In the genomic region with DNA sequence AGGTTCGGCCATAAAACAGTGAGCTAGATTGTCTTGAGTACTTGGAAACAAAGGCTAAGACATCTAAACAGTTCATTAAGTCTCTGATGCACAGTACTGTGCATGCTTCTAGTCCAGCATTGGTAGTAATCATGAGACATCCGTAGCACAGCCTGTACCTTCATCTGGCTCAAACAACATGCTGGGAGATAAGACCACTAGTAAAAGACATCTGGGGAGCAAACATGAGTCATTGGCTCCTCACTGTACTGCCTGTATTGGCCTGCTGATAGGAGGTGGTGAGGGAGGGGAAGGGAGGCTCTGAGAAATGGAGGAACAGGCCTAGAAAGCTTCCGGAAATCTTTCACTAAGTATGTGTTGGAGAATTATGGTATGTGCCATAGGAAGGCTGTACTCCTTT, we compare ENCODE assay signal across 26 mouse cellular contexts.
DNase-seq lines count a peak whose midpoint lies in the region; ATAC-seq lines count a peak whose summit lies in the region.
"Had no signal": no experiment of that assay in that cellular context is flagged by ENCODE, and none has a peak within 500 bp of the region (broad histone marks: within the 10 kb centered on the region; RNA-seq: fewer than 3 reads in every experiment).

No protein-coding gene starts in this region.

- WGBS in heart, embryonic 15.5 days = 44% methylated on average over 3 of the region's 3 CpGs
- WGBS in heart, embryonic 11.5 days (ENCODE audit: insufficient replicate concordance) = 42% methylated on average over 3 of the region's 3 CpGs
- WGBS in heart, embryonic 16.5 days = 46% methylated on average over 3 of the region's 3 CpGs

- intact Hi-C loops in heart, postnatal 25 days (cut with DNase I) = no loop called here

- ATAC-seq in heart, embryonic 15.5 days (replicated peaks; ENCODE audit: insufficient number of reproducible peaks, insufficient read depth, low FRiP score, low read depth) = peak; percentile 47; the same call in 1 of the 2 replicates
- ATAC-seq in heart, embryonic 11.5 days (replicated peaks; ENCODE audit: insufficient number of reproducible peaks, low FRiP score, low TSS enrichment) = no peak
- 0 out of 2 replicates have a peak, but pooled peaks have one; percentile 14 for ATAC-seq in heart, embryonic 16.5 days (replicated peaks; ENCODE audit: extremely low read depth, insufficient read depth, low FRiP score)
- no peak for ATAC-seq in granulocyte monocyte progenitor cell, adult 5-6 weeks (replicated peaks; ENCODE audit: poor library complexity, severe bottlenecking)
- ATAC-seq: activated CD4-positive, CD25-positive, alpha-beta regulatory T cell, adult 4 months; forebrain, postnatal 0 days; hindbrain, embryonic 16.5 days; midbrain, embryonic 16.5 days had no signal

- no peak overlapping the region for H3K27ac ChIP-seq in heart, embryonic 15.5 days
- no peak overlapping the region for H3K27ac ChIP-seq in heart, embryonic 11.5 days (ENCODE audit: low read depth, low read length)
- no peak overlapping the region for H3K27ac ChIP-seq in heart, embryonic 16.5 days (ENCODE audit: low read length)
- H3K27ac ChIP-seq: forebrain, embryonic 12.5 days; kidney, embryonic 15.5 days; left cerebral cortex, adult 2 months; limb, embryonic 12.5 days; stomach, postnatal 0 days had no signal

- H3K4me2 ChIP-seq in heart, embryonic 15.5 days = no peak overlapping the region
- no peak overlapping the region for H3K4me2 ChIP-seq in heart, embryonic 11.5 days
- no peak overlapping the region for H3K4me2 ChIP-seq in heart, embryonic 16.5 days (ENCODE audit: low read depth, low read length)
- H3K4me2 ChIP-seq: forebrain, embryonic 12.5 days; kidney, embryonic 15.5 days; limb, embryonic 12.5 days; midbrain, embryonic 11.5 days had no signal

- peak; percentile 95 for DNase-seq in heart, adult 11 months
- DNase-seq in heart, postnatal 25 days (ENCODE audit: low spot score) = no peak
- peak; percentile 59 for DNase-seq in 3T3-L1 (ENCODE audit: low read depth, low spot score)
- DNase-seq: adrenal gland, adult 8-10 months; cerebellum, adult 2 months; cerebellum, postnatal 14 days; forebrain, postnatal 0 days; gastrocnemius, postnatal 25 days; kidney, adult 18-20 months; kidney, postnatal 25 days; lung, postnatal 36 days; right cerebral cortex, postnatal 4 days; thymus, postnatal 4 days had no signal

- H3K9ac ChIP-seq in heart, embryonic 15.5 days = no peak overlapping the region
- no peak overlapping the region for H3K9ac ChIP-seq in heart, embryonic 11.5 days (ENCODE audit: low read depth, low read length)
- H3K9ac ChIP-seq in heart, embryonic 16.5 days (ENCODE audit: low read length) = no peak overlapping the region
- H3K9ac ChIP-seq: forebrain, embryonic 12.5 days; forebrain, postnatal 0 days; kidney, embryonic 15.5 days; limb, embryonic 12.5 days had no signal

- no peaks in the 10 kb centered on the region for H3K27me3 ChIP-seq in heart, embryonic 15.5 days
- H3K27me3 ChIP-seq in heart, embryonic 11.5 days (ENCODE audit: control insufficient read depth, insufficient read depth, low read length) = no peaks in the 10 kb centered on the region
- H3K27me3 ChIP-seq in heart, embryonic 16.5 days (ENCODE audit: control insufficient read depth, insufficient read depth, low read length) = no peaks in the 10 kb centered on the region
- H3K27me3 ChIP-seq: forebrain, embryonic 12.5 days; kidney, embryonic 15.5 days; limb, embryonic 12.5 days had no signal

- no peak overlapping the region for H3K4me3 ChIP-seq in heart, embryonic 15.5 days
- no peak overlapping the region for H3K4me3 ChIP-seq in heart, embryonic 11.5 days (ENCODE audit: low read depth, low read length)
- no peak overlapping the region for H3K4me3 ChIP-seq in heart, embryonic 16.5 days (ENCODE audit: low read length)
- H3K4me3 ChIP-seq: forebrain, embryonic 12.5 days; kidney, embryonic 15.5 days; left cerebral cortex, adult 2 months; limb, embryonic 12.5 days had no signal

- H3K36me3 ChIP-seq in heart, embryonic 15.5 days = no peaks in the 10 kb centered on the region
- H3K36me3 ChIP-seq in heart, embryonic 11.5 days (ENCODE audit: control insufficient read depth, insufficient read depth, low read length) = no peaks in the 10 kb centered on the region
- H3K36me3 ChIP-seq in heart, embryonic 16.5 days (ENCODE audit: control insufficient read depth, insufficient read depth) = no peaks in the 10 kb centered on the region
- H3K36me3 ChIP-seq: forebrain, embryonic 12.5 days; kidney, embryonic 15.5 days; limb, embryonic 12.5 days had no signal

- peaks cover 12% of the 10 kb centered on the region for H3K4me1 ChIP-seq in heart, embryonic 15.5 days (replicated peaks)
- peaks cover 11% of the 10 kb centered on the region; the same call in 1 of the 2 replicates for H3K4me1 ChIP-seq in heart, embryonic 11.5 days (ENCODE audit: control insufficient read depth, insufficient read depth, low read length)
- peaks cover 16% of the 10 kb centered on the region for H3K4me1 ChIP-seq in heart, embryonic 16.5 days (ENCODE audit: control insufficient read depth, insufficient read depth, low read length)
- H3K4me1 ChIP-seq: forebrain, embryonic 12.5 days; kidney, embryonic 15.5 days; limb, embryonic 12.5 days had no signal

- no peaks in the 10 kb centered on the region for H3K9me3 ChIP-seq in heart, embryonic 15.5 days (replicated peaks)
- H3K9me3 ChIP-seq in heart, embryonic 11.5 days (replicated peaks; ENCODE audit: control insufficient read depth, low read length) = no peaks in the 10 kb centered on the region
- H3K9me3 ChIP-seq in heart, embryonic 16.5 days (replicated peaks; ENCODE audit: control insufficient read depth, low read length) = no peaks in the 10 kb centered on the region
- H3K9me3 ChIP-seq: forebrain, embryonic 12.5 days; kidney, embryonic 15.5 days; limb, embryonic 12.5 days had no signal

Comparison
In these comparisons a context has a peak if more than half of its experiments do, and no peak if none do; other contexts are left out.
1. ATAC-seq: peak in heart, embryonic 15.5 days (single experiment) and heart, embryonic 16.5 days (single experiment); none in heart, embryonic 11.5 days (single experiment) and granulocyte monocyte progenitor cell, adult 5-6 weeks (single experiment).